Mouse (Mus musculus): Measurements from ENCODE around the gene 4933427D14Rik. TPM values are rescaled to one million over a fixed set of nuclear protein-coding genes. Genes with fewer than 3 reads are reported as not detected.

4933427D14Rik gene
- polyA plus RNA-seq, 1 experiment from 2014 or later, result 23.5 TPM

- Histone ChIP-seq H3K36me3 (peaks cover 36% of the 10 kb centered on the region), H3K27ac (replicated peaks) (peak overlapping the region; percentile 80), H3K9ac (replicated peaks) (peak overlapping the region; percentile 31; the same call in 1 of the 2 replicates), H3K4me2 (replicated peaks) (0 out of 2 replicates have a peak overlapping the region, but pooled peaks have one; percentile 9), H3K9me3 (no peaks in the 10 kb centered on the region), H3K4me3 (no peak overlapping the region), H3K4me1 (peaks cover 19% of the 10 kb centered on the region), H3K27me3 (no peaks in the 10 kb centered on the region)
- 35% methylated on average over 11 of the region's 11 CpGs for WGBS
- ATAC-seq (replicated peaks), result peak; percentile 70; the same call in 1 of the 2 replicates
Observed at GRCm38 (mm10) chr11:72155186-72155980, 51.9 kb downstream of the 4933427D14Rik start.

GRCm38 (mm10) chr11:72153122-72153862, 54.0 kb downstream of the 4933427D14Rik start:
- Histone ChIP-seq H3K27ac (replicated peaks) (no peak overlapping the region), H3K4me1 (peaks cover 23% of the 10 kb centered on the region), H3K36me3 (peaks cover 28% of the 10 kb centered on the region), H3K9me3 (no peaks in the 10 kb centered on the region), H3K4me2 (replicated peaks) (no peak overlapping the region), H3K9ac (replicated peaks) (no peak overlapping the region), H3K4me3 (no peak overlapping the region), H3K27me3 (no peaks in the 10 kb centered on the region)
- whole genome bisulfite sequencing, result 83% methylated on average over 12 of the region's 12 CpGs
- ATAC-seq (replicated peaks), result no peak

- H3K4me2 ChIP-seq (replicated peaks), result no peak overlapping the region
- ATAC-seq (replicated peaks), result no peak
- peaks cover 32% of the 10 kb centered on the region for H3K4me1 ChIP-seq
- peaks cover 15% of the 10 kb centered on the region for H3K36me3 ChIP-seq
- no peaks in the 10 kb centered on the region for H3K9me3 ChIP-seq
- H3K9ac ChIP-seq (replicated peaks), result no peak overlapping the region
- WGBS, result 62% methylated on average over 2 of the region's 2 CpGs
- no peak overlapping the region for H3K27ac ChIP-seq (replicated peaks)
- H3K27me3 ChIP-seq, result no peaks in the 10 kb centered on the region
- no peak overlapping the region for H3K4me3 ChIP-seq
Observed at GRCm38 (mm10) chr11:72151120-72151519, 56.1 kb downstream of the 4933427D14Rik start.

- Histone ChIP-seq H3K4me2 (replicated peaks) (no peak overlapping the region), H3K27me3 (no peaks in the 10 kb centered on the region), H3K9ac (replicated peaks) (no peak overlapping the region), H3K36me3 (no peaks in the 10 kb centered on the region), H3K4me3 (no peak overlapping the region), H3K9me3 (no peaks in the 10 kb centered on the region), H3K4me1 (peaks cover 16% of the 10 kb centered on the region), H3K27ac (replicated peaks) (no peak overlapping the region; the same call in 1 of the 2 replicates)
- WGBS, result 2% methylated on average over 3 of the region's 3 CpGs
- peak; percentile 72 for ATAC-seq (replicated peaks)
Observed at GRCm38 (mm10) chr11:72147910-72148309, 59.3 kb downstream of the 4933427D14Rik start.

- no peaks in the 10 kb centered on the region for H3K27me3 ChIP-seq
- H3K9ac ChIP-seq (replicated peaks), result no peak overlapping the region
- H3K4me3 ChIP-seq, result no peak overlapping the region
- H3K36me3 ChIP-seq, result no peaks in the 10 kb centered on the region
- H3K27ac ChIP-seq (replicated peaks), result no peak overlapping the region
- no peak for ATAC-seq (replicated peaks)
- WGBS, result 82% methylated on average over 1 of the region's 1 CpGs
- H3K9me3 ChIP-seq, result no peaks in the 10 kb centered on the region
- H3K4me2 ChIP-seq (replicated peaks), result no peak overlapping the region
- H3K4me1 ChIP-seq, result peaks cover 16% of the 10 kb centered on the region
Observed at GRCm38 (mm10) chr11:72145877-72146248, 61.4 kb downstream of the 4933427D14Rik start.

- WGBS, result 10% methylated on average over 2 of the region's 2 CpGs
- Histone ChIP-seq H3K27me3 (no peaks in the 10 kb centered on the region), H3K9me3 (no peaks in the 10 kb centered on the region), H3K36me3 (no peaks in the 10 kb centered on the region), H3K4me3 (no peak overlapping the region), H3K27ac (replicated peaks) (no peak overlapping the region), H3K4me1 (peaks cover 16% of the 10 kb centered on the region), H3K9ac (replicated peaks) (no peak overlapping the region), H3K4me2 (replicated peaks) (no peak overlapping the region)
- ATAC-seq (replicated peaks), result no peak
Observed at GRCm38 (mm10) chr11:72145182-72145876, 61.9 kb downstream of the 4933427D14Rik start.

- Histone ChIP-seq H3K36me3 (no peaks in the 10 kb centered on the region), H3K9me3 (no peaks in the 10 kb centered on the region), H3K4me1 (peaks cover 8% of the 10 kb centered on the region; the same call in 1 of the 2 replicates), H3K27ac (replicated peaks) (no peak overlapping the region), H3K27me3 (0 out of 2 replicates have a peak, but pooled peaks cover 2% of the 10 kb centered on the region), H3K4me3 (no peak overlapping the region), H3K4me2 (replicated peaks) (no peak overlapping the region), H3K9ac (replicated peaks) (no peak overlapping the region)
- no peak for ATAC-seq (replicated peaks)
- 40% methylated on average over 10 of the region's 10 CpGs for WGBS
Observed at GRCm38 (mm10) chr11:72142889-72143288, 64.4 kb downstream of the 4933427D14Rik start.

GRCm38 (mm10) chr11:72140198-72140597, 67.1 kb downstream of the 4933427D14Rik start:
- Histone ChIP-seq H3K4me2 (replicated peaks) (no peak overlapping the region), H3K36me3 (no peaks in the 10 kb centered on the region), H3K9me3 (no peaks in the 10 kb centered on the region), H3K9ac (replicated peaks) (no peak overlapping the region), H3K4me1 (peaks cover 8% of the 10 kb centered on the region), H3K27me3 (peaks cover 21% of the 10 kb centered on the region), H3K27ac (replicated peaks) (no peak overlapping the region), H3K4me3 (no peak overlapping the region)
- 66% methylated on average over 6 of the region's 6 CpGs for WGBS
- no peak for ATAC-seq (replicated peaks)

GRCm38 (mm10) chr11:72136231-72136982, 70.9 kb downstream of the 4933427D14Rik start:
- peak overlapping the region; percentile 53 for H3K4me3 ChIP-seq
- H3K27ac ChIP-seq (replicated peaks), result no peak overlapping the region
- H3K9ac ChIP-seq (replicated peaks), result peak overlapping the region; percentile 62
- ATAC-seq (replicated peaks), result no peak
- H3K4me2 ChIP-seq (replicated peaks), result peak overlapping the region; percentile 99
- H3K27me3 ChIP-seq, result peaks cover 39% of the 10 kb centered on the region
- H3K4me1 ChIP-seq, result peaks cover 27% of the 10 kb centered on the region
- no peaks in the 10 kb centered on the region for H3K36me3 ChIP-seq
- no peaks in the 10 kb centered on the region for H3K9me3 ChIP-seq
- WGBS, result 38% methylated on average over 11 of the region's 11 CpGs

GRCm38 (mm10) chr11:72135383-72136158, 71.7 kb downstream of the 4933427D14Rik start, which contains the start of gene Pitpnm3:
Pitpnm3 (minus strand) TSS chr11:72135778.
- WGBS, result under 1% methylated on average over 83 of the region's 107 CpGs
- Histone ChIP-seq H3K4me3 (peak within 1 kb of the TSS; percentile 53), H3K9ac (replicated peaks) (peak within 1 kb of the TSS; percentile 62), H3K4me1 (peaks cover 28% of the 10 kb centered on the region), H3K27me3 (peaks cover 39% of the 10 kb centered on the region), H3K4me2 (replicated peaks) (peak within 1 kb of the TSS; percentile 99), H3K9me3 (no peaks in the 10 kb centered on the region), H3K27ac (replicated peaks) (no peak within 1 kb of the TSS), H3K36me3 (no peaks in the 10 kb centered on the region)
- peak; percentile 33; the same call in 1 of the 2 replicates for ATAC-seq (replicated peaks)
